Mouse (Mus musculus): Measurements from ENCODE around the gene Coq7. TPM values are rescaled to one million over a fixed set of nuclear protein-coding genes. Genes with fewer than 3 reads are reported as not detected.
A peak's percentile ranks its signal among the peaks of the same experiment; 100 is the strongest.

The Coq7 gene
- polyA plus RNA-seq, 1 experiment: 10.9 TPM

GRCm38 (mm10) chr7:118499784-118500435 lies 33.2 kb downstream of the Coq7 start:
- 77% methylated on average over 7 of the region's 7 CpGs for WGBS
- Histone ChIP-seq H3K4me3 (ENCODE audit: extremely low read depth, insufficient read depth, insufficient read length) (no peak overlapping the region), H3K4me1 (ENCODE audit: control insufficient read depth, insufficient read depth, insufficient read length) (no peaks in the 10 kb centered on the region), H3K27me3 (ENCODE audit: control insufficient read depth, insufficient read depth, low read length) (no peaks in the 10 kb centered on the region), H3K27ac (ENCODE audit: insufficient read depth, low read length) (no peak overlapping the region), H3K36me3 (ENCODE audit: control insufficient read depth, insufficient read depth, low read length) (no peaks in the 10 kb centered on the region)
- no peak for TF ChIP-seq POLR2A (IDR thresholded peaks at IDR 0.05; ENCODE audit: low read depth, low read length)
- no peak for TF ChIP-seq CTCF (IDR thresholded peaks at IDR 0.05; ENCODE audit: extremely low read depth, insufficient read depth, insufficient read length, insufficient replicate concordance)
- DNase-seq (ENCODE audit: low read depth in 1 of 2, low spot score in 2 of 2): no peak

GRCm38 (mm10) chr7:118498984-118499783 lies 34.0 kb downstream of the Coq7 start:
- Histone ChIP-seq H3K36me3 (ENCODE audit: control insufficient read depth, insufficient read depth, low read length) (no peaks in the 10 kb centered on the region), H3K4me1 (ENCODE audit: control insufficient read depth, insufficient read depth, insufficient read length) (no peaks in the 10 kb centered on the region), H3K4me3 (ENCODE audit: extremely low read depth, insufficient read depth, insufficient read length) (no peak overlapping the region), H3K27ac (ENCODE audit: insufficient read depth, low read length) (no peak overlapping the region), H3K27me3 (ENCODE audit: control insufficient read depth, insufficient read depth, low read length) (no peaks in the 10 kb centered on the region)
- DNase-seq (ENCODE audit: low read depth in 1 of 2, low spot score in 2 of 2): no peak
- WGBS: 60% methylated on average over 12 of the region's 12 CpGs
- TF ChIP-seq POLR2A (IDR thresholded peaks at IDR 0.05; ENCODE audit: low read depth, low read length): no peak
- no peak for TF ChIP-seq CTCF (IDR thresholded peaks at IDR 0.05; ENCODE audit: extremely low read depth, insufficient read depth, insufficient read length, insufficient replicate concordance)

DNA sequence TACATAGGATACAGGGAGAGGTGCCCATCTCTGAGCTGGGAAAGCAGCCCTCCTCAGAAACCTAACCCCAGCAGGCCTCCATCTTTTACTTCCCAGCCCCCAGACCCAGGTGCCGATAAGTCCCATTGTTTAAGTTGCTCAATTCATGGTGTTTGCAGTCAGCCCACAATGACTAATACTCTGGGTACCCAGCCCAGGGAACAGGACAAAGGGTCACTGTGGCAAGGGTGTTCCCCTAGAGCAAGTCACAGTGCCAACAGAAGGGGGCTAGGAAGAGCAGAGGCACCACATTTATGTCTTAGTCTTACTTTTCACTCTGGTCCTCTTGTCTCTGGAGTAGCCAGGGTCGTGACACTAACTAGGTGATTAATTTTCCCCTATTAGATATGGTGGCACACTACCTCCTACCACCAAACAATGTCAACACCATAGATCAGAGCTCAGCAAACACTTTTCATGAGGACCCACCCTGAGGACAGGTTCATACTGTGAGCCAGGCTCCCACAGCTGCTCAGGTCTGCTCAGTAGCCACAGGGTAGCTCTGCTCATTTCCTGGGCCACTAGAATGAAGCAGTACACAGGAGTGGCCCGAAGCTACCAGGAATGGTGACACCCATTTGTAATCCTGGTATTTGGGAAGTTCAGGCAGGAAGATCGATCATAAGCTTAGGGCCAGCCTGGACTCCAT lies 38.1 kb downstream of the Coq7 start:
- 85% methylated on average over 4 of the region's 4 CpGs for WGBS

GRCm38 (mm10) chr7:118493892-118494291 lies 39.3 kb downstream of the Coq7 start:
- H3K4me3 ChIP-seq (ENCODE audit: extremely low read depth, insufficient read depth, insufficient read length): no peak overlapping the region
- no peak overlapping the region for H3K27ac ChIP-seq (ENCODE audit: insufficient read depth, low read length)
- H3K27me3 ChIP-seq (ENCODE audit: control insufficient read depth, insufficient read depth, low read length): peaks cover 7% of the 10 kb centered on the region; the same call in 1 of the 2 replicates
- DNase-seq (ENCODE audit: low read depth in 1 of 2, low spot score in 2 of 2): no peak
- WGBS: 91% methylated on average over 9 of the region's 9 CpGs
- H3K4me1 ChIP-seq (ENCODE audit: control insufficient read depth, insufficient read depth, insufficient read length): peaks cover 16% of the 10 kb centered on the region
- H3K36me3 ChIP-seq (ENCODE audit: control insufficient read depth, insufficient read depth, low read length): no peaks in the 10 kb centered on the region
- TF ChIP-seq CTCF (IDR thresholded peaks at IDR 0.05; ENCODE audit: extremely low read depth, insufficient read depth, insufficient read length, insufficient replicate concordance) (no peak), POLR2A (IDR thresholded peaks at IDR 0.05; ENCODE audit: low read depth, low read length) (no peak)

More for the DNA sequence above, 38.1 kb downstream of the Coq7 start:
- no peak for DNase-seq (ENCODE audit: low read depth in 1 of 2, low spot score in 2 of 2)
- no peak for TF ChIP-seq POLR2A (IDR thresholded peaks at IDR 0.05; ENCODE audit: low read depth, low read length)
- TF ChIP-seq CTCF (IDR thresholded peaks at IDR 0.05; ENCODE audit: extremely low read depth, insufficient read depth, insufficient read length, insufficient replicate concordance): no peak
- H3K36me3 ChIP-seq (ENCODE audit: control insufficient read depth, insufficient read depth, low read length): no peaks in the 10 kb centered on the region
- H3K27me3 ChIP-seq (ENCODE audit: control insufficient read depth, insufficient read depth, low read length): peaks cover 7% of the 10 kb centered on the region; the same call in 1 of the 2 replicates
- H3K4me3 ChIP-seq (ENCODE audit: extremely low read depth, insufficient read depth, insufficient read length): no peak overlapping the region
- H3K4me1 ChIP-seq (ENCODE audit: control insufficient read depth, insufficient read depth, insufficient read length): peaks cover 14% of the 10 kb centered on the region
- no peak overlapping the region for H3K27ac ChIP-seq (ENCODE audit: insufficient read depth, low read length)

DNA sequence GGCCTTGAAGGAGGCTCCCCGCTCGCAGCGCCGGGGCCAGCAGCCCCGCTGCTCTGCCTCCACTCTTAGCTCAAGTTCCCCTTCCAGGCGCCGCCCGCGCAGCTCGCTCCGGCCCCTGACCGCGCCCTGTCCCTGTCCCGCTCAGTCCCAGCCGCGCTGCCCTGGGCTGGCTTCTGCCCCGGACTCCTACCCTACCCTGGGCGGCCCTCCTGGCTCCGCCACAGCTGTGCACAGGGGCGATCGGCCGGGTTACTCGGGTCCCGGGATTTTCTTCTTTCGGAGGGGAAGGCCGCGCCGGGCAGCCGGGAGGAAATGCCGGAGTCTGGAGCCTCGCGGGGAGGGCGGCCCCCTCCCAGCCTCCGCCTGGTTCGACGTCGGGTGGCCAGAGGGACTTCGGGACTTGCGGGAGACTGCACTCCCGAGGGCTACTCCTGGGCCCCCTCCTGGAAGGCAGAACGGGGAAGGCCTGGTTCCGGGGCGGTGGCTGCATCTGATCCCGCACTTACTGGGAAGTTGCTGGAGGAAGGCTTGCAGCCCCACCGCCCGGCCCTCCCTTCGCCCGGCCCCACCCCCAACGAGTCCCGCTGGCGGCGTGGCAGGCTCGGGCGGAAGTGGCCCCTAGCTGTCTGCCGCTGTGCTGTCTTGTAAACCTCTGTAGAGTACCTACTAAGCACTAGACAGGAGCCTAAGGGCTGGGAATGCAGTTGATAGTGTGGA lies 41.6 kb downstream of the Coq7 start, which contains the start of gene Itpripl2:
Gene Itpripl2, minus strand, starts transcription at position 545 of the 717 bp plus-strand sequence.
- peak in 1 of 2 experiments; percentile 46 for DNase-seq (ENCODE audit: low read depth in 1 of 2, low spot score in 2 of 2)
- Histone ChIP-seq H3K27me3 (ENCODE audit: control insufficient read depth, insufficient read depth, low read length) (peaks cover 7% of the 10 kb centered on the region; the same call in 1 of the 2 replicates), H3K36me3 (ENCODE audit: control insufficient read depth, insufficient read depth, low read length) (no peaks in the 10 kb centered on the region), H3K4me1 (ENCODE audit: control insufficient read depth, insufficient read depth, insufficient read length) (peaks cover 16% of the 10 kb centered on the region), H3K27ac (ENCODE audit: insufficient read depth, low read length) (peak within 1 kb of the TSS; percentile 80), H3K4me3 (ENCODE audit: extremely low read depth, insufficient read depth, insufficient read length) (peak within 1 kb of the TSS; percentile 64)
- no peak for TF ChIP-seq CTCF (IDR thresholded peaks at IDR 0.05; ENCODE audit: extremely low read depth, insufficient read depth, insufficient read length, insufficient replicate concordance)
- no peak for TF ChIP-seq POLR2A (IDR thresholded peaks at IDR 0.05; ENCODE audit: low read depth, low read length)
- 1% methylated on average over 55 of the region's 55 CpGs for WGBS

Data from spleen, adult 2 months (tissue).